Mouse (Mus musculus) gastrocnemius, adult 2 months (tissue): ENCODE measurements around the gene Cox6a2. TPM values are rescaled to one million over a fixed set of nuclear protein-coding genes. Genes with fewer than 3 reads are reported as not detected.
"Not testable (repeated sequence)": the region's sequence is repeated elsewhere in the genome, so short reads cannot be mapped to it uniquely, and the experiment has no call there.

Experiments
- DNase-seq: peaks from one replicate; pipeline ENCODE4 v3.0.0; 2022
- H3K27ac ChIP-seq: fragments of 200-600 bp; 2 replicates; pipeline ENCODE4 v1.8.1; 2022; ENCODE audit warnings: mild to moderate bottlenecking
- H3K4me3 ChIP-seq: fragments of 200-600 bp; 2 replicates; pipeline ENCODE4 v1.8.1; 2022; ENCODE audit warnings: mild to moderate bottlenecking, moderate library complexity
- CTCF ChIP-seq: fragments of 200-600 bp; IDR thresholded peaks from 2 replicates; pipeline ENCODE4 v1.8.1; 2022; ENCODE audit warnings: antibody characterized with exemption, mild to moderate bottlenecking, moderate library complexity
- intact Hi-C: fragments of 180-260 bp; cut with DNase I; formaldehyde crosslinking; loops from one replicate; pipeline ENCODE4 v1.15.1; 2025
- total RNA-seq, 2 experiments: library from RNA; stranded (reverse); gene quantifications; 2 replicates each; pipeline ENCODE4 v1.2.3; 2021

Gene Cox6a2
- total RNA-seq, 2 experiments from 2014 or later, result 1,384 to 2,252 TPM

GRCm38 (mm10) chr7:128219952-128220351 is 13.8 kb upstream of the Cox6a2 start:
- intact Hi-C loops, result no loop called here
- no peak overlapping the region for H3K4me3 ChIP-seq
- no peak overlapping the region for H3K27ac ChIP-seq

GRCm38 (mm10) chr7:128209826-128210225 is 3.6 kb upstream of the Cox6a2 start:
- intact Hi-C loops, result loop anchor here (2.0 to 10.0 kb wide), 4 partner anchors 111 to 435 kb away; partner anchors contain the start of genes Prss8 and Setd1a
- no peak for TF ChIP-seq CTCF

More at GRCm38 (mm10) chr7:128219952-128220351, 13.8 kb upstream of the Cox6a2 start:
- TF ChIP-seq CTCF, result no peak
- DNase-seq, result no peak

GRCm38 (mm10) chr7:128208187-128208586 is 2.0 kb upstream of the Cox6a2 start:
- intact Hi-C loops, result loop anchor here (2.0 to 10.0 kb wide), 4 partner anchors 109 to 433 kb away; partner anchors contain the start of genes Prss8 and Setd1a
- Histone ChIP-seq H3K4me3 (no peak overlapping the region), H3K27ac (peak overlapping the region; percentile 99; the same call in 1 of the 2 replicates)
- DNase-seq, result peak; percentile 46
- peak; percentile 97 for TF ChIP-seq CTCF

More at GRCm38 (mm10) chr7:128209826-128210225, 3.6 kb upstream of the Cox6a2 start:
- no peak for DNase-seq
- Histone ChIP-seq H3K27ac (no peak overlapping the region), H3K4me3 (no peak overlapping the region)

GRCm38 (mm10) chr7:128205695-128206094 is 492 bp downstream of the Cox6a2 start:
- H3K4me3 ChIP-seq, result peak overlapping the region; percentile 81
- TF ChIP-seq CTCF, result no peak
- H3K27ac ChIP-seq, result peak overlapping the region; percentile 99
- DNase-seq, result peak; percentile 50
- intact Hi-C loops, result loop anchor here (5.0 to 10.0 kb wide), 3 partner anchors 223 to 431 kb away; partner anchors contain the start of genes Prss8 and Setd1a

GRCm38 (mm10) chr7:128204179-128204578 is 2.0 kb downstream of the Cox6a2 start:
- intact Hi-C loops, result loop anchor here (5.0 to 10.0 kb wide), 3 partner anchors 182 to 429 kb away; partner anchors contain the start of genes Prss8 and Setd1a
- no peak for TF ChIP-seq CTCF
- no peak for DNase-seq
- peak overlapping the region; percentile 81 for H3K4me3 ChIP-seq
- peak overlapping the region; percentile 99 for H3K27ac ChIP-seq

GRCm38 (mm10) chr7:128203071-128203470 is 3.1 kb downstream of the Cox6a2 start:
- H3K4me3 ChIP-seq, result no peak overlapping the region
- H3K27ac ChIP-seq, result no peak overlapping the region
- intact Hi-C loops, result loop anchor here (5.0 to 10.0 kb wide), 3 partner anchors 181 to 428 kb away; partner anchors contain the start of genes Prss8 and Setd1a
- DNase-seq, result no peak
- TF ChIP-seq CTCF, result no peak

- no peak for DNase-seq
- Histone ChIP-seq H3K27ac (no peak overlapping the region), H3K4me3 (no peak overlapping the region)
- no peak for TF ChIP-seq CTCF
- intact Hi-C loops, result loop anchor here (5.0 to 10.0 kb wide), 3 partner anchors 179 to 427 kb away; partner anchors contain the start of genes Prss8 and Setd1a
Observed at GRCm38 (mm10) chr7:128201607-128202006, 4.6 kb downstream of the Cox6a2 start.

- intact Hi-C loops, result no loop called here
- TF ChIP-seq CTCF, result no peak
- Histone ChIP-seq H3K27ac (no peak overlapping the region), H3K4me3 (no peak overlapping the region)
- DNase-seq, result no peak
Observed at GRCm38 (mm10) chr7:128181691-128182090, 24.5 kb downstream of the Cox6a2 start.

- intact Hi-C loops, result no loop called here
- no peak overlapping the region for H3K27ac ChIP-seq
- no peak for TF ChIP-seq CTCF
- DNase-seq, result no peak
- no peak overlapping the region for H3K4me3 ChIP-seq
Observed at GRCm38 (mm10) chr7:128180546-128180945, 25.6 kb downstream of the Cox6a2 start.

- no peak for DNase-seq
- no peak overlapping the region for H3K4me3 ChIP-seq
- H3K27ac ChIP-seq, result no peak overlapping the region
- intact Hi-C loops, result no loop called here
- TF ChIP-seq CTCF, result no peak
Observed at GRCm38 (mm10) chr7:128180126-128180525, 26.1 kb downstream of the Cox6a2 start.

- no peak for DNase-seq
- intact Hi-C loops, result no loop called here
- H3K27ac ChIP-seq, result no peak overlapping the region
- no peak overlapping the region for H3K4me3 ChIP-seq
- no peak for TF ChIP-seq CTCF
Observed at GRCm38 (mm10) chr7:128178385-128178784, 27.8 kb downstream of the Cox6a2 start.

- intact Hi-C loops, result no loop called here
- Histone ChIP-seq H3K4me3 (no peak overlapping the region), H3K27ac (no peak overlapping the region)
- no peak for TF ChIP-seq CTCF
- no peak for DNase-seq
Observed at GRCm38 (mm10) chr7:128169996-128170395, 36.2 kb downstream of the Cox6a2 start.

GRCm38 (mm10) chr7:128166391-128166790 is 39.8 kb downstream of the Cox6a2 start:
- no peak for DNase-seq
- no peak for TF ChIP-seq CTCF
- H3K4me3 ChIP-seq, result no peak overlapping the region
- intact Hi-C loops, result no loop called here
- H3K27ac ChIP-seq, result no peak overlapping the region

- DNase-seq, result no peak
- Histone ChIP-seq H3K4me3 (no peak overlapping the region), H3K27ac (no peak overlapping the region)
- intact Hi-C loops, result no loop called here
- TF ChIP-seq CTCF, result no peak
Observed at GRCm38 (mm10) chr7:128164001-128164400, 42.2 kb downstream of the Cox6a2 start.

- H3K27ac ChIP-seq, DNase-seq, H3K4me3 ChIP-seq, intact Hi-C loops: not testable (repeated sequence)
Observed at GRCm38 (mm10) chr7:128158688-128159354, 47.4 kb downstream of the Cox6a2 start.
